Mouse (Mus musculus) T-cell, adult 2 months (primary cell): ENCODE measurements around the gene Gm20817.
"Not testable (repeated sequence)": the region's sequence is repeated elsewhere in the genome, so short reads cannot be mapped to it uniquely, and the experiment has no call there.

Experiments used
- DNase-seq: peaks from one replicate; pipeline ENCODE4 v3.0.0; 2022; ENCODE audit warnings: low spot score

Gm20817 gene

GRCm38 (mm10) chrY:68832628-68833027, at the start of gene Gm20817:
TSS of gene Gm20817 (minus strand) at chrY:68832728.
- not testable (repeated sequence) for DNase-seq
